Mouse (Mus musculus) brown adipose tissue, adult 24 weeks (tissue): ENCODE measurements around the gene Selenbp1. TPM values are rescaled to one million over a fixed set of nuclear protein-coding genes. Genes with fewer than 3 reads are reported as not detected.
"Not testable (repeated sequence)": the region's sequence is repeated elsewhere in the genome, so short reads cannot be mapped to it uniquely, and the experiment has no call there.

Experiments used
- H3K27ac ChIP-seq: fragments of 200-500 bp; replicated peaks from 2 replicates; pipeline ENCODE4 v1.5.1; 2012; ENCODE audit warnings: low read depth, mild to moderate bottlenecking, low read length
- H3K4me1 ChIP-seq: fragments of 200-500 bp; 2 replicates; pipeline ENCODE4 v1.6.1; 2012; ENCODE audit warnings: low read length, mixed read lengths; ENCODE audit not compliant: control insufficient read depth, insufficient read depth, insufficient read length
- H3K4me3 ChIP-seq: fragments of 200-500 bp; 2 replicates; pipeline ENCODE4 v1.5.1; 2012; ENCODE audit warnings: low read depth, mild to moderate bottlenecking, low read length, moderate library complexity; ENCODE audit not compliant: insufficient read depth
- polyA plus RNA-seq: library from polyadenylated mRNA; stranded (reverse); fragments of >200 nt; gene quantifications from 2 replicates; pipeline ENCODE4 v1.2.4, GENCODE M21; 2012; ENCODE audit not compliant: missing spikeins, insufficient read depth, insufficient read length

The Selenbp1 gene
- polyA plus RNA-seq, result 51.0 and 61.7 TPM in 2 replicates

DNA sequence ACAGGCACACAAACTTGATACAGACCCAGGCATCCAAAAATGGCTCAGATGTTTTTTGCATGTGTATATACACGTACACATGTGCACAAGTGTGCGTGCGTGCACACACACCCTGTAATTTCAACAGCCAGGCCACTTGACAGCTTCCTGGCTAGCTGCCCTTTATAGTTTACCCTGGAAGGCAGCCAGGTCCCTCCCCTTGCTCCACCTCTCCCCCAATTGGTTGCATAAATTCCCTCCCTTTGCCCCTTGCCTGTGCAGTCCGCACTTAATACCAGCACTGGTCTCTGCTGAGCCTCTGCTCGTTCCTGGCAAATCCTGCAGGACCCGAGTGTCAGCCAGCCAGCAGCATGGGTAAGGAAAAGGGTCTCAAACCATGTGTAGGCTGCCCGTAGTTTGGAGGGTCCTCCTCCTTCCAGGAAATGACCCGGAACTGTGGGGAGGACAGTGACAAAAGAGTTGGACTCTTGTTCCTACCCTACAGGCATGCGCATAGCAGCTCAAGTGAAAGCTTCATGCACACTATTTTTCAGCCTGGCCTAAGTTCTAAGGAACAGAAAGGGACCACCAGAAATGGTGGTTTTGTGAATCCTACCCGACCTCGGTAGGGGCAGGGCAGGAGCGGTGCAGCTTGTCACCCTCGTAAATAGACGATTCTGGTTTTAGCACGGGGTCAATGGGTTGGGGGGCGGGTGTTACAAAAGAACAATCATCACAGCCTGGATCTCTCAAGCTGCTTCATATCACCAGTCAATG, at the start of gene Selenbp1:
Gene Selenbp1 (plus strand): TSS at position 248 of the 756 bp plus-strand sequence.
- H3K27ac ChIP-seq, result peak within 1 kb of the TSS; percentile 72
- H3K4me1 ChIP-seq, result no peaks in the 10 kb centered on the region

DNA sequence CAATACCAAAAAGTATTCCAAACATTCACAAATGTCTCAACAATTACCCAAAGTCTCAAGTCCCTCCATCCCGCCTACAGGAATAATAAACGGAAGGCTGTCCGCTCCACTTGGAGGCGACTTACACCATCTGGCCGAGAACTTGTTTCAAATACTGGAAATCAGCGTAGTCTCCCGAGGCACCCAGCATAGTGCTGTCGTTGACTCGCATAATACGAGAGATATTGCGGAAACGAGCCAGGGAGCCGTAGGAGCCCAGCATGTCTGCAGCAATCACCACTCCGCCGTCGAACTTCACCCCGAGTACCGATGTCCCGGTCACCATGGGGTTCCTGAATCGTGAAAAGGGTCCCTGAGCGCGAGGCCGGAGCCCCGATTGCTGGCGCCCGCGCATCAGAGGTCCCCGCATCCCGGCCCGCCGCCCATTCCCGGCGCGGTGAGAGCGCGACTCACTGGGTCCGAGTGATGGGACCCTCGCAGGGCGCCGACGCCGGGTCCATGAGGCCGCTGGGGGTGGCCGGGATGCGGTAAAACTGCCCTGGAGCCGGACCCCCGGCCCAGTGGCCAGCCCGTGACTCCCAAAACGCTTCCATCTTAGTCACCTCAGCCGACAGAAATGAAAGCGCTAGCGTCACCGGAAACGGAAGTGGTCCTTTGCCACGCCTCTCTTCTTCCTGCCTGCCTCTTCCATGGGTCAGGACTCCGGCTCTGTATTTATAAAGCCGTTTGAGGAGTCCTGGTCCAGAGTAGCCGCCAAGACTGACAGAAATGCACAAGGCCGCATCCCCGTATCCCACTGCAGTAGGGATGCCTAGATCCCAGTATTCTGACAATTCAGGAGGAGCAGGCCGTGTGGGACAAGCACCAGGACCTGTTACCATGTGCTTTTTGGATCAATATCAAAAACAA, 46.3 kb upstream of the Selenbp1 start, which contains the start of gene Psmb4:
Gene Psmb4 (minus strand): TSS at position 646 of the 909 bp plus-strand sequence.
- peaks cover 5% of the 10 kb centered on the region; the same call in 1 of the 2 replicates for H3K4me1 ChIP-seq
- peak within 1 kb of the TSS; percentile 88 for H3K4me3 ChIP-seq
- peak within 1 kb of the TSS; percentile 70 for H3K27ac ChIP-seq

More for the DNA sequence above, at the start of gene Selenbp1:
- peak within 1 kb of the TSS; percentile 70 for H3K4me3 ChIP-seq

DNA sequence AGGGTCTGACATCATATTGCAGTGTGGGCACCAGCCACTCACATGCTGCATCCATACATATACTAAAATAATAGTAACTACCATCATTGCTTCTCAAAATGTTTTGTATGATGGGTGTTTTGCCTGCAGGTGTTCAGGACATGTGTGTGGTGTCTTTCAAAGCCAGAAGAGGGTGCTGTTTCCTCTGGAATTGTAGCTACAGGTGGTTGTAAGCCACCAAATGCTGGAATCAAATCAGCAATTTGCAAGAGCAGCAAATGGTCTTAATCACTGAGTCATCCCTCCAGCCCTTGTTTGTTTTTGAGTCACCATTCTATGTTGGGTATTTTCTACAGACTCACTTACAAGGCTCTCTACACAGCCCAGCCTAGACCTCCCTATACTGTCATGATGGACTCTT, 44.3 kb upstream of the Selenbp1 start:
- Histone ChIP-seq H3K4me3 (no peak overlapping the region), H3K27ac (no peak overlapping the region), H3K4me1 (peaks cover 5% of the 10 kb centered on the region; the same call in 1 of the 2 replicates)

DNA sequence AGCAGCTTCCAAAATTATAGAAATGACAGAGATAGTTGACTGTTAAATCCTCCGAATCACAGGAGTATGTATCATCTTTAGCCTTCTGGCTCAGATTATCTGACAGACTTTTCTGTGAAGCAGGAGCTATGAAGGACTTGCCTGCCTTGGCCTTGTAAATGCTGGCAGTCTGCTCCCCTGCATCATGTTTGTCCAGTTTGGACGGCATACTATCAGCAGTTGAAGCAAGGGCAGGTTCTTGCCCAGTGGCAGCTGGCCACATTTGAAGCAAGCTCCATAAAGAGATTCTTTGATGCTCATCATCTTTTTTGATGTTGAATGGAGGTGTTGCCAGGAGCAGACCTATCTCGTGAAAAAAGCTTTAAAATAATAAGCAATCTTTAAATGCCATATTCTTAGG, 38.8 kb upstream of the Selenbp1 start:
- H3K4me3 ChIP-seq, result no peak overlapping the region
- H3K4me1 ChIP-seq, result no peaks in the 10 kb centered on the region
- no peak overlapping the region for H3K27ac ChIP-seq

DNA sequence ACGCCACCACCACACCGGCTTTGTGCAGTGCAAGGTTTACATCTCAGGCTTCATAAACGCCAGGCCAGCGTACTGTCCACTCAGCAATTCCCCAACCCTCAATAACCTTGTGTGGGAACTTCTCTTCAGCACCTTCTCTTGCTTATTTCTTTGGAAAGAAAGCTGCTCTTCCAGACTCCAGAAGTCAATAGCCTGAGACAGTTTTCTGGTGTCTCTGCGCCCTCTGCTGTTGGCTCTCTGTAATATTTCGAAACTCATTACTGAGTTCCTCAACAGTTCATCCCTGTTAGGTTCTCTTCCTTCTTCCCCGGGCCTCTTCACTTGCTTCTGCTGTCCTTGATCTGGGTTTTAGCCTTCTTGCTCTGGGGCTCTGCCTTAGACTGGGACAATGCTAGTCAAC, 30.1 kb upstream of the Selenbp1 start:
- H3K4me3 ChIP-seq, result no peak overlapping the region
- no peak overlapping the region for H3K27ac ChIP-seq
- H3K4me1 ChIP-seq, result no peaks in the 10 kb centered on the region

DNA sequence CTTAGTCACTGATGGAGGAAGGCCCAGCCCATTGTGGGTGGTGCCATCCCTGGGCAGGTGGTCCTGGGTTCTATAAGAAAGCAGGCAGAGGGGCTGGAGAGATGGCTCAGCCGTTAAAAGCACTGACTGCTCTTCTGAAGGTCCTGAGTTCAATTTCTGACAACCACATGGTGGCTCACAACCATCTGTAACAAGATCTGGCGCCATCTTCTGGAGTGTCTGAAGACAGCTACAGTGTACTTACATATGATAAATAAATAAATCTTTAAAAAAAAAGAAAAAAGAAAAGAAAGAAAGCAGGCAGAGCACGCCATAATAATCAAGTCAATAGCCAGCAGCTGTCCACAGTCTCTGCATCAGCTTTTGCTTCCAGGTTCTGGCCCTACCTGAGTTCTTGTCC, 28.1 kb upstream of the Selenbp1 start:
- H3K4me1 ChIP-seq, H3K27ac ChIP-seq, H3K4me3 ChIP-seq: not testable (repeated sequence)

DNA sequence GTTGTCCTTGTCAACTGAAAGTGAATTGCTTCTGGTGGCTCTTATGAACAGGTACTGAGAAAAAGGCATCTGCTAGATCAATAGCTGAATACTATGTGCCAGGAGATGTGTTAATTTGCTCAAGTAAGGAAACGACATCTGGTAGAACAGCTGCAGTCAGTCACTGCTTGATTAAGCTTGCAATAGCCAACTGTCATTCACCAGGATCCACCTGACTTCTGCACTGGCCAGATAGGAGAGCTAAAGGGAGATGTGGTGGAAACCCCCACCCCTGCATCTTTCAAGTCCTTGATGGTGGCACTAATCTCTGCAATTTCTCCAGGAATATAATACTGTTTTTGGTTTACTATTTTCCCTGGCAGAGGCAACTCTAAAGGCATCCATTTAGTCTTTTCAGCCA, 26.4 kb upstream of the Selenbp1 start:
- H3K4me3 ChIP-seq, result no peak overlapping the region
- H3K4me1 ChIP-seq, result no peaks in the 10 kb centered on the region

DNA sequence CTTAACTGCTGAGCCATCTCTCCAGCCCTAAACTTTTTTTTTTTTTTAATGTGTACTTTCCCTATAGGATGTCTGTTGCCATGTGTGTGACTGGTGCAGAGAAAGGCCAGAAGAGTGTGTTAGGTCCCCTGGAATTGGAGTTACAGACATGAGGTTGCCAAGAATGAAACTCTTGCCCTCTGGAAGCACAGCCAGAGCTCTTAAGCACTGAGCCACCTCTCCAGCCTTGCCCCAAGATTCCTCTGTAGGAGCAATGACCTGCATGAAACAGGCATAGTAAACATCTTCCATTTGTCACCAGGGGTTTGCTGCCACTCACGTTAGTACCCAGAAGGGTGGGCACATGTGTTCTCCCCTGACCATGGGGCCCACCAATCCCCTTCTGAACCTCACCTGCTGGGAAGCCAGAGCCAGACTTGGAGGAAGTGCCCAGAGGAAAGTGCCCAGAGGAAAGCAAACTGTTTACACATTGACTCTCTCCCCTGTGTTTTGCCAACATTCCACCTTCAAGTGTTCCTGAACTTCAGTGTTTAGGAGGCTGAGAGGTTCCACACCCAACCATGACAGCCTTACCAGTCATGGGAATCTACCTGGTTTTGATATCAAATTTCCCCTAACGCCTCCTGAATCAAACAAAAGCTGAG, 21.7 kb upstream of the Selenbp1 start:
- no peak overlapping the region for H3K4me3 ChIP-seq
- H3K4me1 ChIP-seq, result no peaks in the 10 kb centered on the region
- H3K27ac ChIP-seq, result no peak overlapping the region

More for the DNA sequence above, 26.4 kb upstream of the Selenbp1 start:
- no peak overlapping the region for H3K27ac ChIP-seq

DNA sequence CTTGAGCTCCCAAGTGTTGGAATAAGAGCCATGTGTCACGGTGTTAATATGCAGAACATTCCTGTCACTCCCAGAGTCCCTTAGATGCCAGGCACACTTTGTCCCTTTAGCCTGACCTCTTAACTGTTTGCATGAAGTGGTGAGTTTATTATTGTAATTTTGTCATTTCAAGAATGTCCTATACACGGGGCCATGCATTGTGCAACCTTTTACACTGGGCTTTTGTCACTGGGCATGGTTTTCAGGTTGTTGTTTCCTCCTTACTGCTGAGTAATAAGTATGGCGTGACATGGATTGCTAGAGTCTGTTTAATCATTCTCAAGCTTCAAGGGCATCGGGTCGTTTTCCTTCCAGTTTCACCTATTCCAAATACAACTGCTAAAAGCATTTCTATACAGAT, 19.1 kb upstream of the Selenbp1 start:
- Histone ChIP-seq H3K27ac (no peak overlapping the region), H3K4me3 (no peak overlapping the region), H3K4me1 (no peaks in the 10 kb centered on the region)

DNA sequence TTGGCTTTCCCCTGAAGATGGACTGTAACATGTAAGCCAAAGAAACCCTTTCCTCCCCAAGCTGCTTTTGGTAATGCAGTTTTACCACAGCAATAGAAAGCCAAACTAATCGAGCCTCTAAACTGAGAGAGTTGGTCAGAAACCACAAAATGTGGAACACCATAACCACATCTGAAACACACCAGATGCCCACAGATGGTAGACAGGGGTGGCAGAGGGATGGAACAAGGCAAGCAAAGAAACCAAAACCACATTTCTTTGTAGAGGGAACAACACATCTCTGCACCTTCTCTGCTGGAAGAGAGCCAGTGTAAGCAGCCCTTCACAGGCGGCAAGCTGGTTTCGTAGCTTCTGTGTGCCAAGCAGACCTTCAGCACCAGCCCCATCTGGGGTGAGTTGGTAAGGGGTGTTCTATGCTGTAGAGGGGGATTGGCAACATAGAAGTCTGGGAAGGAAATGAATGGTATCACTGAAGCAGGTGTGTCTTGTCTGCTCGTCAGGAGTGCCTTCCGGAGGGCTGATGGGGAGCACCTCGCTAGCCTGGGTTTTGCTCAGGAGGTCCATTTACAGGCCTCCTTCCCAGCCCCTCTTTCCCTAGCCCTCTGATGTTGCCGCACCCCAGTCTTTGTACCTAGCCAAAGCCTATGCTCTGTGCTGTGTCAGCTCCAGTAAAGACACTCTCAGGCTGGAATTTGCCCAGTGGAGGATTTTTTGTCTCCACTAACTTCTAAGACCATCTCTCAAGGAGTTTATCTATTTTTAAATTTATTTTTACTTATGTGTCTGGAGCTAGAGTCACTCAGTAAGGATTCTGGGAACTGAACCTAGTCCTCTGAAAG, 16.7 kb upstream of the Selenbp1 start:
- H3K4me3 ChIP-seq, result no peak overlapping the region
- no peak overlapping the region for H3K27ac ChIP-seq

DNA sequence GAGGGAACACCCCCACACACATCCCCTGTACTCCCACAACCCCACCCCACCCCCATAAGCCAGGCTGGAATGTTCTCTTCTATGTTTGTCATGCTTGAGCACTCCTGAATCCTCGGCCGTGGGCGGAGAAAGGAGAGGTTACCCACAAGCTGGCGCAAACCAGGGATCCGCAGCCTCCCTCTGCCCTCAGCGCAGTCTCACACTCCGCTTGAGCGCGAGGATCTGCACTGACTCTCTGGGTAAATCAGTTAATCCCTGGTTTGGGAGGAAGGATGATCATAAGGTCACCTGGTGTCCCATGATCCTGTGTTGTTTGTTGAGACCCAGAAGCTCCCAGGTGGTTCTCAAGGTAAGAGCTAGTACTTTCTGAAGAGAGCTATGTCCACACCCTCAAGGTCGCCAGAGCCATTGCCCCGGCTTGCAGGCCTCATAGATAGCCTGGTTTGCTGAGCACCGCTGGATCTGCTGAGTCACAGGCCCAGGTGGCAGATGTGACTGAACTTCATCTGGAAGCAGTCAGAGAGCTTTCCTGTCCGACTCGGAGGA, 15.0 kb upstream of the Selenbp1 start:
- H3K27ac ChIP-seq, result no peak overlapping the region
- no peak overlapping the region for H3K4me3 ChIP-seq
- no peaks in the 10 kb centered on the region for H3K4me1 ChIP-seq

More for the DNA sequence above, 16.7 kb upstream of the Selenbp1 start:
- H3K4me1 ChIP-seq, result no peaks in the 10 kb centered on the region

DNA sequence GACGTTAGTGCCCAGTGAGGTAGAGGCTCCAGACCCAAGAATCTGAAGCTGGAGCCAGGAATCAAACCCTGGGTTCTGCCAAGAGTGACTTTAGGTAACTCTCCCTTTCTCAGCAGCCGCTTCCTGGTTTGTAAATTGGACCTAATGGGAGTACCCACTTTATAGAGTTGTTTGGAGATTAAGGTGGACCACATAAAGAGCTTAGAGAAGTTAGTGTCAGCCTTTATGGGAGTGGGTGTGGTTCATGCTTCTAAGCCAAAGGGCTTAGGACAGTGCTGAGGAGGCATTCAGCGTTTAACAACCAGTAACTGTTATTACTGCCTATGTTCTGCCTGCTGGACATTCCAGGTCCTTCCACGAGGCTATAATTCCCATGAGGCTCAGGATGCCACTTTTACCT, 14.0 kb upstream of the Selenbp1 start:
- Histone ChIP-seq H3K27ac (no peak overlapping the region), H3K4me3 (no peak overlapping the region), H3K4me1 (no peaks in the 10 kb centered on the region)

DNA sequence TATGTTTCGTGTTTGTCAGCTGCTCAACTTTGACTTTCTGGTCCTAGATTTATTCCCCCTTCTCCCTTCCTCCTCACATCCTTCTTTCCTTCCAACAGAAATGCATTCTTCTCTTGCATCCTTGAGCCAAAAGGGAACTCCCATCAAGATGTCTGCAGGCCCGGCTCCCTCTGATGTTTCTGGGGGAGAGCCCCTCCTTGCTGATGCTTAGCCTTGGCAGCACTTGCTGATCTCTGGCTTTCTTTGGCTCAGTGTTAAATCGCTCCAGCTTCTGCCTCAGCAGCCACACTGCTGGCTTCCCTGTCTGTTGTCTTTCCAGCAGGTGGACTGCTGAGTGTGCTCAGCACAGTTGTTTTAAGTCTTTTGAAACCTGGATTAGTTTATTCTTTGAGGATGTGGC, 11.8 kb upstream of the Selenbp1 start:
- H3K4me1 ChIP-seq, result no peaks in the 10 kb centered on the region
- H3K4me3 ChIP-seq, result no peak overlapping the region
- no peak overlapping the region for H3K27ac ChIP-seq

DNA sequence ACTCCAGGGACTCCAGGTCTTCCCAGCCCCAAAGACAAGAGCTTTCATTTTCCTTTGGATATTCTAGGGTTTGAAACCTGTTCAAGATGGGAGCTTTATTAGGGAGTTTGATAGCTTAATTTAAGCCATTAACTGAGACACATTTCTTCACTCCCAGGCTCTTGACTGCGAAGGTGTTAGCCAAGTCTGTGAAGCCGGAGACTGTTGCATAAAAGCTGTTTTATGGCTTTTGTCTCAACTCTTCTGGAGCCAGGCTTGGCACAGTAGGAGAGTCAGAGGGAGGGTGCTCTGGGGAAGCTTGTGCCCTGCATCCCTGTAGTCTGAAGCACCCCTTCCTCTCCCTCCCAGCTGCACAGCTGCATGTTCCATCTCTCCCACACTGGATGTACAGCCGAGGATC, 10.5 kb upstream of the Selenbp1 start:
- H3K27ac ChIP-seq, result no peak overlapping the region
- H3K4me1 ChIP-seq, result no peaks in the 10 kb centered on the region
- no peak overlapping the region for H3K4me3 ChIP-seq
